Mouse (Mus musculus): ENCODE data around the gene Tnfsf14.

Tnfsf14 gene

DNA sequence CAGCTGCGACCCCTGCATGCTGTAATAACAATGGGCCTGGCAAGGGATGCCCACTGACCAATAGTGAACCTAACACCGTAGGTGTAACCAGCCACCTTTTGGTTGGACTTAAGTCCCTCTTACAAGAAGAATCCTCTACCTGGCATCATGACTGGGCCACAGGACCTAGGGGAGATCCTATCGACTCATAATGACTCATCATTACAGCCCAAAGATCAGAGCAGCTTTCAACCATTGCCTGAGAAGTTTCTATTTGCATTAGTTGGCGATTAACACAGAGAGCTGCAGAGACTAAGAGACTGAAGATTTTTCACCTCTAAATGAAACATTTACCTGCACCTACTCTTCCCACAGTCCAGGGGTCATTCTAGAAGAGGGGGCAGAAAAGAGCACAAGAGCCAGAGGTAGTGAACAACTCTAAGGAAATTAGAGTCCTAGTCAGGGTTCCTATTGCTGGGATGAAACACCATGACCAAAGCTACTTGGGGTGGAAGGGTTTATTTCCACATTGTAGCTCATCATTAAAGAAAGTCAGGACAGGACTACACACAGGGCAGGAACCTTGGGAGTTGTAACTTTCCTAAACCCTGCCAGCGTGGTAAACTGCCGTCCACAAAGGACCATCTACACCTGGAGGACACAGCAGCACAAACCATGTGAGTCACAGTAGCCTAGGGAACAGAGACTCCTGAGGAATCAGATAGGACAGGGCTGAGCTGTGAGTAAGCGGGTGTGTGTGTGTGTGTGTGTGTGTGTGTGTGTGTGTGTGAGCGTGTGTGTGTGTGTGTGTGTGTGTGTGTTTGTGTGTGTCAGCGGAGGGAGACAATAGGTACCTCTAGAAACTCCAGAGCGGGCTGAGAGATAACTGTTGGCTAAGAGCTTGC, 8.1 kb upstream of the Tnfsf14 start:
- DNase-seq (ENCODE audit: low read depth, low spot score), result no peak

DNA sequence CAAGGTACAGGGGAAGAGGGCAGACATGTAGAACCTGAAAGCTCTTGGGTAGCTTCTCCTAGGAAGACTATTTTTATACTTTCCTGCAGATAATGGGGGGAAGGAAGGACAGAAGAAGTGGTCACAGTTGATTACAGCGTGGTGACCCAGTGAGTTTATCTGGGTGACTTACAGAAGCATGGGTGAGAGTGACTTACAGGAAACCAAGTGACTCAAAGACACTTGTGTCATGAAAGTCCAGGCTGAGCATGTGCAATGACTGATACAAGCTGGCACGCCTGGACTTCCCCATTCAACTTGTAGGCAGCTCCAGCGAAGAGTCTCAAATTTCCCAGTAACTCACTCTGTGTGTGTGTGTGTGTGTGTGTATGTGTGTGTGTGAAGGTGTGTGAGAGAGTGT, 4.3 kb upstream of the Tnfsf14 start:
- DNase-seq (ENCODE audit: low read depth, low spot score), result no peak

DNA sequence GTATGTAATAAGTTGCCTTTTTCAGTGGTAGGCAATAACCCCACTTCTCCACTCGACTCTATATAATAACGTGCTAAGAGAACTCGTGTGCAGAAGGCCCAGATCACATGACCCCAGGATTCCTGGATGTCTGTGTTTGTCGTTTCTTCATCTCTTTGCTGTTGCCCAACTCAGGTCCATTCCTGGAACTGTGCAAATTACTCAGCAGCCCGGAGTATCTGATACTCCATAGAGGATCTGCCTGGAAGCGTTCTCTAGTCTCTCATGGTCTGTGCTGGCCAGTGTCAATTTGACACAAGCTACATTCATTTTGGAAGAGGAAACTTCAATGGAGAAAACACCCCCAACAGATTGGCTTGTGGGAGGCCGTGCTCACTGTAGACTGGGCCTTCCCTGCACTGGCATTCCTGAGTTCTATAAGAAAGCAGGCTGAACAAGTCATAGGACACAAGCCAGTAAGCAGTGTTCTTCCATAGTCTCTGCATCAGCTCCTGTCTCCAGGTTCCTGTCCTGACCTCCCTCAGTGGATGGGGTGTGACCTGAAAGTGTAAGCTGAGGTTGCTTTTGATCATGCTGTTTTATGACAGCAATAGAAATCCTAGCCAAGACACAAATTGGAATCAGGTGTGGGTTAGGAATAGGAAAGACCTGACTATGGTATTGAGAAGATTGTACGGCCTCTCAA, 1.5 kb upstream of the Tnfsf14 start:
- DNase-seq (ENCODE audit: low read depth, low spot score), result no peak

DNA sequence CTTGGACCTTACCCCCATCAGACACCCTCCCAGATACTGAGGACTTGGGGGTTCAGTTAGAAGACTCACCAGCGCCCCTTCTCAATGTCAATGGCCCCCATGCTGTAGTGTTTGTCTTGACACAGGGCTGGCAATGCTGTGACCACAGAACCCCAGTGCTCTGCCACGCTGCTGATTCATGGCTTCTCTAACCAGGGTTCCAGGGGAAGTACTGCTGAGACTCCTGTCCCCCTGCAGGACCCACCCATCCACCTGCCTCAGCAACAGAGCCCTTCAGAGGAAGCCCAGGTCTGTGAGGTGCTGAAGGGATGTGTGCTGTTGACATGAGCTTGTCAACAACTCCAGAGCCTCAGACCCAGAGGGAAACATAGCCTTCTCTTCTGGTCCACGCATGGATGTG, 794 bp upstream of the Tnfsf14 start:
- no peak for DNase-seq (ENCODE audit: low read depth, low spot score)

DNA sequence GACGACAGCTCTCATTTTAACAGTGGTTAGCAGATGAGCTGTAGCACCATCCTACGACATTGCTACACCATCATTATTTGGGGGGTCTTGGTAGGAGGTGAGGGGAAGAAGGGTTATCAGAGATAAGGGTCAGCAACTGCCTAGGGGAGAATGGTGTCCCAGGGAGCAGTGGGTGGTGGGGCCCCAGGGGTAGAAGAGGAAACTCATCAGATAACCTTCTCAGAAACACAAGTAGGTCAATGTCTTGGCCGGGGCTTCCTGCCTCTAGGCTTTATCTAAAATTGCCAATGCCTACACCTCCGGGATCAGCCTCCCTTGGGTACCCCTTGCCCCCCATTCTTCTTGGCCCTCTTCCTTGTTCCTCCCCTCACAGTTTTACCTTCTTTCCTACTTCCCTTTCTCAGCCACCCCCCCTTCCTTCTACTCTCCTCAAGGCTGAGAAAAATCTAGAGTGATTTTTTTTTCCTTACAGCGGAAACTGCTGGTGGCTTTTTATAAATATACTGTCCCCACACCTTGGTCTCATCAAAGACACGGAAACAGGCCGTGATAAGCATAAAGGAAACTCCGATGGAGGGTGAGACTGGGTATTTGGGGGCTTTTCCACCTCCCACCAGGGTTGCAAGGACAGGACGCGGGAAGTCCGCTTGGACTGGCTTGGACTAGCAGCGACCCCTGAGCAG, 5.3 kb downstream of the Tnfsf14 start:
- DNase-seq (ENCODE audit: low read depth, low spot score), result no peak

DNA sequence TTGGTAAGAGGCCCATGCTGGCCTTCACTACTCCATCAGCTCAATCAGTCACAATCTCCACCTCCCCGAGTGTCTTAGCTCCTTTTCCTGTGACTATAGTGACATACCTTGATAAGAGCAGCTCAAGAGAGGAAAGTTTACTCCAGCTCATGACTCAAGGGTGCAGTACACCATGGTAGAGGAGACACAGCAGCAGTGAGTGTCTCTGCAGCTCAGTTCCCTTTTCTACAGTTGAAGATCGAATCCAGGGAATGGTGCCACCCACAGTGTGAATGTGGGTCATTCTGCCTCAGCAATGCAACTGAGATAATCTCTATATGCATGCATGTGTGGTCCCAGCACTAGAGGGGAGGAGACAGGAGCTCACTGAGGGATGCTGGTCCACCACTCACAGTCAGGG, 8.3 kb downstream of the Tnfsf14 start:
- no peak for DNase-seq (ENCODE audit: low read depth, low spot score)

DNA sequence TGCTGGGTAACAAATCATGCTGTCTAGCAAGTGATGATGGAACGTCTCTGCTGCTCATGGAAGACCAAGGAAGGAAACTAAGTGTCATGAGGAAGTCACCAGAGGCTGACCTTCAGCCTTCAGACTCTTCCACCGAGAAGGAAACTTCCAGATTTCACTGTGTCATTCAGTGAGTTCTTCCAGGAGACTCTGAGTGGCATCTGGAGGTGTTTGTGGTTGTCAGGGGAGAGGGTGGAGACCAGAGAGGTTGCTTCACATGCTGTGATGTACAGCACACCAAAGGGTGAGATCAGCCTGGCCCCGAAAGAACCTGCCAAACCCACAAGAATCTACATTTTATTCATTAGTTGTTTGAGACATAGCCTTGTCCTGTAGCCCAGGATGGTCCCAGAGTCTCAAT, 11.1 kb downstream of the Tnfsf14 start:
- DNase-seq (ENCODE audit: low read depth, low spot score), result no peak

DNA sequence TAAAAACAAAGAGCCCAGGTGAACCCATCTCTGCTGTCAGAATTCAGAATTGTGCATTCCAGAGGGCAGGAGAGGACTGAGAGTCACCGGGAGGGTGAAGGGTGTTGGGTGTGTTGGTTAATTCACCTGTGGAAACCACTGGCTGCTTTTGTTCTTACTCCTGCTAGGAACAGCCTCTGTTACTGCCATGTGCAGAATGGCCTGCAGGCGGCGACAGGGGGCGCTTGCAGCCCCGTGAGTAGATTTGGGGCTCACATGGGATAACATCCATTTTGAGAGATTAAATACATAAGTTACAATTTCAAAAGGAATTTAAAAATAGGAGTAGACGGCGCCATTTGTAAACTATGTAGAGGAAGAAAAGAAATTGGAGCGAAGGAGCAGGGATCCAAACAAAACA, 13.6 kb downstream of the Tnfsf14 start:
- DNase-seq (ENCODE audit: low read depth, low spot score), result peak; percentile 42

DNA sequence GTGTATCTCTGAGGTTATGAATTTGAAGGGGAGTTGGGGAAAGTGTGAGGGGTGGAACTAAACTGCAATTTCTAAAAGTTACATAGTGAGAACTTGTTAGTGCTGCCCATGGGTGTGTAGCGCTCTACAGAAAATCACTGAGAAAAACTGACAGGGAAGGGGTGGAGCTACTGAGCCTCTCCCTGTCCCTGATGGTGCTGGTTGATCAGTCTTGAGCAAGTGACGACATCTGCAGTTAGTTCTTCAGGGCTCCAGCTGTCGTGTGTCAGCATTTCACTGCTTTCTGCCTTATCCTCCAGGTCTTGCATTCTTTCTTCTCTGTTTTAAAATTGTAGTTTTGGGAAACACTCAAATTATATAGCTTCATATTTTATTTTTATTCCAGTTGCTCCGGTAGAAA, 20.6 kb downstream of the Tnfsf14 start:
- DNase-seq (ENCODE audit: low read depth, low spot score), result no peak

DNA sequence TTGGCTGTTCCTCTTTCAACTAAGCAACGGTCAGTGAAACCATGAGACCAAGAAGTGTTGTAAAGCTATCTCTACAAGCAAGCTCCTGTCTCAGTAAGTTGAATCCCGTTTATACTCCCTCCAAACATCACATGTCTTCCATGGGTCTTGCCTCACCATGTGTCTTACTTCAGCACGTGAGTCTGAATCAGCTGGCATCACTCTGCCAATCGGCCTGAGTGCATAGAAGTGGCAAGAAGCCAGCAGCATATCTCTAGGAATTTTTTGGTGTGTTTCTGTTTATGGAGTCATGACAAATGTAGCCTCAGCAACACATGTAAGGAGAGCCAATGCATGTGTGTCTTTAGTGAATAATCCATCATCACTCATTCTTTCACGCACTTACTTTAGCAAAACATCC, 21.6 kb downstream of the Tnfsf14 start:
- DNase-seq (ENCODE audit: low read depth, low spot score), result no peak

DNA sequence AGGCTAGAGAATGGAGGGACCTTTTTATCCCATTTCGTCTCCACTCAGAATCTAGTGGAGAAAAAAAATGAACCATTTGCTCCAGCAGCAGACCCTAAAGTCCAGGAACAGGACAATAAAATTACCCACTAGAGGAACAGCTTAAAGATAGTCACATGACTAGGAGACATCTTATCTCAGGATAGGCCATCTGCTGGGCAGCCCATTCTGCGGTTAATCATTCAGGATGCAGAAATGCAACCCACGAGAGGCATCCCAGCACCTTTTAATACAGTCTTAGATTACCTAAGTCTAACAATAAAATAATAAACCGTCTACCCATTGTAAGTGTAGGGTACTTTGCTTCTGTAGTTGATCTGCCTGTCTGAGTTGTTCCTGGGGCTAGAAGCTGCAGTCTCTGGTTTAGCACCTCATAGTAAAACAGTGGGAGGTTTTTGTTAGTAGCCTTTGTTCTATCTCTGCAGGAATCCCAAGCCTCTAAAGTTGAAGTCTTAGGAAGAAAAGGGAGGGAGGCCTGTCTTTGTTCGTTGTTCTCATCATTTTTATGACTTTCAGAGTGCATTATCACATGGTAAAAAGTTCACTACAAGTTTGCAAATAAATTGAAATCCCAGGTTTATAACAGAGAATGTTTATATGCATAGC, 23.2 kb downstream of the Tnfsf14 start:
- no peak for DNase-seq (ENCODE audit: low read depth, low spot score)

DNA sequence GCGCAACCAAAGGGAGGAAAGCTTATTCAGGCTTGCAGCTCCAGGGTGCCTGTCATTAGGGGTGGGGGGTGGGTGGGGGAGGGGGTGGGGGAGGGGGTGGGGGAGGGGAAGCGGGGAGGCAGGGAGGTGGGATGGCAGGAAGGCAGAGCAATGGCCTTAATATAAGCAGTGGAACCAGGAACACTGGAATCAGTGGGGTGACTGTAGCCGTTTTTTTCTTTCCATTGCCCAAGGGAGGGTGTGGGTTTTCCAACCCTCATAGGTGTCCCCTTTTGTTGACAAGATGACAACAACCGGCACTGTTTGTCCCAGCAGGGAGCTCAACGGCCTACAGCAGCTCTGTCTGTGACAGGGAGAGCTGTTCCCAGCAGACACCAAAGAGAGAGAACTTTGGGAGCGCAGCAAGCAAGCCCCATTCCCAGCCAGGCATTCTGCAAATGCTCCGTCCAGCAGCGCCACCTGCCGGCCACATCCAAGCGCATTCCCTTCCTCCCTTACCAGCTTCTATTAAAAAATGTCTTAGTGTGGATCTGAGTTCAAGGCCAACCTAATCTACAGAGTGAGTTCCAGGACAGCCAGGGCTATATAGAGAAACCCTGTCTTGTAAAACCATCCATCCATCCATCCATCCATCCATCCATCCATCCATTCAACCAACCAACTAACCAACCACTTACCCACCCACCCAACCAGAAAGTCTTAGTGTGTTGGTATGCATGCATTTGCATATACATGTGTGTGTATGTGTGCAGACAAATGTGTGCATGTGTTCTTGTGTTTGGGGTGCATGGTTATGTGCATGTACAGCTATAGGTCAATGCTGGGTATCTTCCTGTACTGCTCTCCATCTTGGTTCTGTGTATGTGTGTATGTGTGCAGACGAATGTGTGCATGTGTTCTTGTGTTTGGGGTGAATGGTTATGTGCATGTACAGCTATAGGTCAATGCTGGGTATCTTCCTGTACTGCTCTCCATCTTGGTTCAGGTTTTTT, 26.9 kb downstream of the Tnfsf14 start:
- peak; percentile 52 for DNase-seq (ENCODE audit: low read depth, low spot score)

DNA sequence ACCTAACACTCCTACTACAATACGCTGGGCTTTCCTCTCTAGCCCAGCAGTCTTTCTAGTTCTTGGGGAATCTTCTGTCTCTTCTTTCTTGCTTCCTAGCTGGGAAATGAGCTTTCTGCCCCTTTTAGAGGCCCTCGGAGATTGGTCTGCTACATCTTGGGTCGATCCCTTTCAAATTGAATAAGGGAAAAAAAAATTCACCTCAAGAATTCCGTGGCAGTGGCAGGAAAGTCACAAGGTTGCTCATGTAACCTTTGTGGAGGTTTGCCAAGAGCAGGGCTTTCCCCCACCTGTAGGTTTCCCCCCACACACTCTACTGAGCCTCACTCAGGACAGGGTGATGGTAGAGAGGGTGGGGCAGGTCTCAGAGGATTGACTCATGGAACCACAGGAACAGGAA, 40.2 kb downstream of the Tnfsf14 start:
- DNase-seq (ENCODE audit: low read depth, low spot score), result no peak

DNA sequence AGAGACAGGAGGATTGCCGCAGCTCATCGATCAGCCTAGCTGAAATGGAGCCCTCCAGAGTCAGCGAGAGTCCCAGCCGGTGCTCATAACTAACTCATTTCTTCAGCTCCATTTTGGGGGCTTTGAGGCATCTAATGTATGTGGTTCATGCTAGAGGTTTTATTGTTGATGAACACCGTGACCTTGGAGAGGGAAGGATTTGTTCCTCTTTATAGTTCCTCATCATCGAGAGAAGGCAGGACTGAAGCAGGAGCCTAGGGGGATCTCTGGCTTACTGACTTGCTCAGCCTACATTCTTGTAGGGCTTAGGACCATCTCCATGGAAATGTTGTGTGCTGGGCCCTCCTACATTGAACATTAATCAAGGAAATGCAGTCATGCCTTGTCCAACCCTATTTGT, 41.0 kb downstream of the Tnfsf14 start:
- DNase-seq (ENCODE audit: low read depth, low spot score), result no peak

DNA sequence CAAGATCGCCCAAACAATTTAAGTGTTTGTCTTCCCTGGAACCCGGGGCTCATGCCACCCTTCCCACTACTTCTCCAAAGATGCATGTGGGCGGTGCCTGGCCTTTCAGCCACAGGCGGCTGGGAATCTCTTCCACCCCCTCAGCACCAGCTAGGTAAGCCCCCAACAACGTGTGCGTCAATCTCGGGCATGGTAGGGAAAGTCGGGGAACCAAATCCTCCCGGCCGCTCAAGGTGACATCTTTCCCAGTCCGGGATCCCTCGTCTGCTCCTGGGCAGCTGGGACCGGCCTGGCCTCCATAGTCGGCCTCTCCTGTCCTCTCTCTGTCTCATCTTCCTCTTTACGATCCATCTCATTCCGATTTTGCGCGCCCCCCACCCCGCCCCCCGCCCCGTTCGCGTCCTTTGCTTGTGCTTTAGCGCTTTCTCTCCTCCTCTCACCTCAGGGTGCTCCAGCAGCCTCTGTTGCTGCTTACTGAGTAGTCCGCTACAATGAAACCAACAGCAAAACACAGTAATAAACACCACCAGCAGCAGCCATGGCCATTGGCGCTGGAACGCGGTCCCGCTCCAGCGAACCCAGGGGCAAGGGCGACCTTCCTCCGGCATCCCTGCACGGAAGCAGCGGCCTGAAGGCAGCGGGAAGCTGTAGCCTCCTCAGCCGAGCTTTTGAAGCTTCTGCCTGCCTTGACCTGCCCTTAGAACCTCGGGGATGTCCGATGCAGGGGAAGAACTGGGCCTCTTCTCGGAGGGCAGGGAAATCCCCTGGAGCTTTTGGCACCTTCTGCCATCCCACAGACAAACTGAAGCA, 44.8 kb downstream of the Tnfsf14 start, which contains the start of gene Cd70:
Gene Cd70, minus strand, starts transcription at position 784 of the 810 bp plus-strand sequence.
- DNase-seq (ENCODE audit: low read depth, low spot score), result no peak

DNA sequence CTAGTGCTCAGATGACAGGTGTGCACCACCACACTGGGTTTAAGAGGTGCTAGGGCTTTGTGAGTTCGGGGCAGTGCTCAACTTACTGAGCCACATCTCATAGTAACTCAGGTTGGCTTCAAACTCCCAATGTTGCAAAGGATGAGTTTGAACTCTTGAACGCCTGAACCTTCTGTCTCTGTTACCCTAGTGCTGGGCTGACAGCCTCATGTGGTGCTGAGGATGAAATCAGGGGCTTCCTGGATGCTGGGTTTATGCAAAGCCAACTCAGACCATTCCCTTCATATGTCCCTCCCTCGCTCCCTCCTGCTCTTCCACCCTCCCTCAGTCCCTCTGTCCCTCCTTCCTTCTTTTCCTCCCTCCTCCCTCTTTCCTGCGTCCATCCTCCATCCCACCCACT, 45.6 kb downstream of the Tnfsf14 start:
- no peak for DNase-seq (ENCODE audit: low read depth, low spot score)

DNA sequence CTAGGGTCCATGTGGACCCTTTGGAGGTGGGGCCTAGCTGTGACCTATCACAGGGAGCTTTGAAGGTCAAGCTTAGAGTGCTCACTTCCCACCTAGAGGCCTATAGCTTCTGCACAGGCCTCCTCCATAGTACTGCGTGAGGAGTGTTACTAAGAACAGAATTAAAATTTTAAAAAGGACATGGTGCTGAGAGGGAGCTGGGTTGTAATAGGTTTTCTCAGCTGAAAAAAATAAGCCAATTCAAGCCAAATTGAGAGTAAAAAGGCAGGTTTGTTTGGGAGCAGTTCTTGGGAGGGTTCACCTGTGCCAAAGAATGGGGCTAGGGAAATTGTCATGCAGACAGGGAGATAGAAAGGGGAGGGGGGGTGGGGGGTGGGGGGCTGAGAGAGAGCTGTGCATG, 48.9 kb downstream of the Tnfsf14 start:
- no peak for DNase-seq (ENCODE audit: low read depth, low spot score)

DNA sequence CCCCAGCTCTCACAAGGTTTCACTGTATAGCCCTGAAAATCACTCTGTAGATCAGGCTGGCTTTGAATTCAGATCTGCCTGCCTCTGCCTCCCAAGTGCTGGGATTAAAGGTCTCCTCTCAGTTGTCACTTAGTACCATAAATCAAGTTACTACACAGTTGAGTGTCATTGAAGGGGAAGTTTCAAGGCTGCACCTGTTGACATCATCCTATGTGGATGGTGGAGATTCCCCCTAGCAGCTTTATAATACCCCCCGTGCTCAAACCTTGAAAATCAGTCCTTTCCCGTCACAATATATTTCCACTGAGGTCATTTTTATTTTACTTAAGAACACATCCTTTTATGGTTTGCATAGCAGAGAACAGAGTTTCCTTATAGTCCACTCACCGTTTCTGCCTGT, 50.3 kb downstream of the Tnfsf14 start:
- no peak for DNase-seq (ENCODE audit: low read depth, low spot score)

DNA sequence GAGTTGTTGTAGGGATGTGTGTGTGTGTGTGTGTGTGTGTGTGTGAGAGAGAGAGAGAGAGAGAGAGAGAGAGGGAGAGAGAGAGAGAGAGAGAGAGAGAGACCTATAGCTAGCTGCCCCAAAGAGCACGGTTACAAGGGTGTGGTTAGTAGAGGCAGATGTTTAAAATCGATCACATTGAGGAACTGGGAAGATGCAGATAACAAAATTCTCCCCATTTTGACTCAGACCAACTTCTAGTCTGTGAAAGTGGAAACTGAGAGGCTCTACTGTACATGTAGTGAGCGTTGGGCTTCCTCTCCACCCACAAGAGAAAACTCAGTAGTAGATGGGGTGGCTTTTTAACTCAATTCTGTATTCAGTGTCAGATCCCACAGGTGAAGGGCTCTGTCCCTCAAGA, 54.3 kb downstream of the Tnfsf14 start:
- no peak for DNase-seq (ENCODE audit: low read depth, low spot score)
